Mouse (Mus musculus) limb, embryonic 13.5 days (tissue): ENCODE data around the gene Cnst. TPM values are rescaled to one million over a fixed set of nuclear protein-coding genes. Genes with fewer than 3 reads are reported as not detected.
A peak's percentile ranks its signal among the peaks of the same experiment; 100 is the strongest.

Experiments
- ATAC-seq: fragments of 200-750 bp; cut with Nextera tagmentation; 2 replicates; pipeline ENCODE4 v1.8.0; 2017; ENCODE audit warnings: low read depth, moderate number of reproducible peaks, moderate TSS enrichment; ENCODE audit not compliant: low FRiP score
- H3K27ac ChIP-seq: fragments of 300-500 bp; sonication (generic); 2 replicates; pipeline ENCODE4 v1.5.1; 2015; ENCODE audit warnings: inconsistent platforms, mild to moderate bottlenecking, moderate library complexity
- H3K27me3 ChIP-seq: fragments of 300-500 bp; sonication (generic); 2 replicates; pipeline ENCODE4 v1.6.1; 2015; ENCODE audit warnings: mild to moderate bottlenecking, inconsistent platforms
- H3K36me3 ChIP-seq: fragments of 300-500 bp; sonication (generic); 2 replicates; pipeline ENCODE4 v1.6.1; 2015; ENCODE audit warnings: inconsistent platforms, mild to moderate bottlenecking, moderate library complexity
- H3K4me1 ChIP-seq: fragments of 300-500 bp; sonication (generic); 2 replicates; pipeline ENCODE4 v1.6.1; 2015; ENCODE audit warnings: inconsistent platforms
- H3K4me2 ChIP-seq: fragments of 300-500 bp; sonication (generic); replicated peaks from 2 replicates; pipeline ENCODE4 v1.6.1; 2015; ENCODE audit warnings: inconsistent platforms, mild to moderate bottlenecking, moderate library complexity
- H3K4me3 ChIP-seq: fragments of 300-500 bp; sonication (generic); 2 replicates; pipeline ENCODE4 v1.5.1; 2015; ENCODE audit warnings: moderate library complexity, mild to moderate bottlenecking, inconsistent platforms
- H3K9ac ChIP-seq: fragments of 300-500 bp; sonication (generic); 2 replicates; pipeline ENCODE4 v1.6.1; 2015; ENCODE audit warnings: mild to moderate bottlenecking, inconsistent platforms
- H3K9me3 ChIP-seq: fragments of 300-500 bp; sonication (generic); 2 replicates; pipeline ENCODE4 v1.6.1; 2016; ENCODE audit warnings: inconsistent platforms
- WGBS: fragments of 180-500 bp; shearing (Covaris S2); methylation state at CpG from one replicate; pipeline ENCODE4 v1.1.7; 2015; 5-methylcytosine and 5-hydroxymethylcytosine counted together
- polyA plus RNA-seq: library from polyadenylated mRNA; unstranded; fragments of >200 nt; fragmentation: Nextera tagmentation; extraction: Ambion mirVana; gene quantifications from 2 replicates; pipeline ENCODE4 v1.2.1, GENCODE M21; 2015

Cnst gene
- polyA plus RNA-seq, 1 experiment from 2014 or later, result 18.6 TPM

- WGBS, result 73% methylated on average over 4 of the region's 4 CpGs
Measured at GRCm38 (mm10) chr1:179664309-179664930, 118.2 kb downstream of the Cnst start.

GRCm38 (mm10) chr1:179666971-179667370, 120.8 kb downstream of the Cnst start:
- no peaks in the 10 kb centered on the region for H3K27me3 ChIP-seq
- no peak for ATAC-seq
- peaks cover 11% of the 10 kb centered on the region for H3K36me3 ChIP-seq
- no peak overlapping the region for H3K9ac ChIP-seq
- H3K4me1 ChIP-seq, result peaks cover 13% of the 10 kb centered on the region
- no peak overlapping the region for H3K27ac ChIP-seq
- WGBS, result 79% methylated on average over 2 of the region's 2 CpGs
- no peaks in the 10 kb centered on the region for H3K9me3 ChIP-seq
- peak overlapping the region; percentile 85; the same call in 1 of the 2 replicates for H3K4me3 ChIP-seq
- H3K4me2 ChIP-seq, result peak overlapping the region; percentile 78; the same call in 1 of the 2 replicates

More at GRCm38 (mm10) chr1:179664309-179664930, 118.2 kb downstream of the Cnst start:
- H3K4me1 ChIP-seq, result peaks cover 7% of the 10 kb centered on the region
- no peak for ATAC-seq
- no peaks in the 10 kb centered on the region for H3K36me3 ChIP-seq
- H3K9ac ChIP-seq, result no peak overlapping the region
- no peaks in the 10 kb centered on the region for H3K9me3 ChIP-seq
- no peak overlapping the region for H3K27ac ChIP-seq
- H3K27me3 ChIP-seq, result no peaks in the 10 kb centered on the region
- H3K4me2 ChIP-seq, result no peak overlapping the region
- H3K4me3 ChIP-seq, result no peak overlapping the region

- Histone ChIP-seq H3K36me3 (peaks cover 16% of the 10 kb centered on the region), H3K4me3 (peak overlapping the region; percentile 85), H3K4me2 (peak overlapping the region; percentile 78), H3K27me3 (no peaks in the 10 kb centered on the region), H3K9ac (peak overlapping the region; percentile 90), H3K27ac (peak overlapping the region; percentile 81), H3K9me3 (no peaks in the 10 kb centered on the region), H3K4me1 (peaks cover 13% of the 10 kb centered on the region)
- 0 out of 2 replicates have a peak, but pooled peaks have one; percentile 14 for ATAC-seq
- WGBS, result 3% methylated on average over 7 of the region's 7 CpGs
Measured at GRCm38 (mm10) chr1:179667450-179667849, 121.3 kb downstream of the Cnst start.

- peak; percentile 98 for ATAC-seq
Measured at GRCm38 (mm10) chr1:179668013-179668805, 122.0 kb downstream of the Cnst start, which contains the start of gene Sccpdh. Sccpdh (plus strand) TSS chr1:179668210.

GRCm38 (mm10) chr1:179668836-179669537, 122.8 kb downstream of the Cnst start:
- Histone ChIP-seq H3K4me3 (peak overlapping the region; percentile 85), H3K4me2 (peak overlapping the region; percentile 78), H3K36me3 (peaks cover 29% of the 10 kb centered on the region), H3K4me1 (peaks cover 13% of the 10 kb centered on the region), H3K27ac (peak overlapping the region; percentile 81; the same call in 1 of the 2 replicates), H3K9me3 (no peaks in the 10 kb centered on the region), H3K9ac (peak overlapping the region; percentile 90), H3K27me3 (no peaks in the 10 kb centered on the region)
- 21% methylated on average over 12 of the region's 12 CpGs for WGBS
- ATAC-seq, result 0 out of 2 replicates have a peak, but pooled peaks have one; percentile 5

More at GRCm38 (mm10) chr1:179668013-179668805, 122.0 kb downstream of the Cnst start, which contains the start of gene Sccpdh:
- Histone ChIP-seq H3K4me3 (peak within 1 kb of the TSS; percentile 85), H3K9me3 (no peaks in the 10 kb centered on the region), H3K27me3 (no peaks in the 10 kb centered on the region), H3K4me1 (peaks cover 13% of the 10 kb centered on the region), H3K4me2 (peak within 1 kb of the TSS; percentile 78), H3K36me3 (peaks cover 22% of the 10 kb centered on the region), H3K27ac (peak within 1 kb of the TSS; percentile 81), H3K9ac (peak within 1 kb of the TSS; percentile 90)
- WGBS, result under 1% methylated on average over 80 of the region's 84 CpGs

GRCm38 (mm10) chr1:179674355-179674754, 128.2 kb downstream of the Cnst start:
- Histone ChIP-seq H3K27ac (no peak overlapping the region), H3K27me3 (no peaks in the 10 kb centered on the region), H3K4me2 (no peak overlapping the region), H3K4me1 (peaks cover 6% of the 10 kb centered on the region), H3K36me3 (peaks cover 75% of the 10 kb centered on the region), H3K4me3 (no peak overlapping the region), H3K9ac (no peak overlapping the region), H3K9me3 (no peaks in the 10 kb centered on the region)
- no peak for ATAC-seq
- WGBS, result 91% methylated on average over 3 of the region's 3 CpGs

GRCm38 (mm10) chr1:179677031-179677430, 130.9 kb downstream of the Cnst start:
- Histone ChIP-seq H3K27me3 (no peaks in the 10 kb centered on the region), H3K9ac (no peak overlapping the region), H3K9me3 (no peaks in the 10 kb centered on the region), H3K36me3 (peaks cover 84% of the 10 kb centered on the region), H3K27ac (no peak overlapping the region), H3K4me1 (no peaks in the 10 kb centered on the region), H3K4me3 (no peak overlapping the region), H3K4me2 (no peak overlapping the region)
- ATAC-seq, result no peak
- WGBS, result 94% methylated on average over 2 of the region's 2 CpGs

Other genes starting within 250 kb of the Cnst start
- 21.7 and 22.1 TPM in 2 replicates for gene Smyd3, start 28.3 kb upstream of the Cnst start, polyA plus RNA-seq
- gene Tfb2m, start 103 bp upstream of the Cnst start, polyA plus RNA-seq, result 32.0 and 32.9 TPM in 2 replicates
- 86.9 and 88.0 TPM in 2 replicates for gene Sccpdh, start 121.8 kb downstream of the Cnst start, polyA plus RNA-seq
- gene Kif28, start 198.9 kb downstream of the Cnst start, polyA plus RNA-seq, result not detected in 2 replicates